8 mouse cellular contexts compared by ENCODE assay signal in genomic region chr11:55417898-55418703, GRCm38 (mm10). TPM values are rescaled to one million over a fixed set of nuclear protein-coding genes. Genes with fewer than 3 reads are reported as not detected.
DNase-seq lines count a peak whose midpoint lies in the region; ATAC-seq and TF ChIP-seq lines count a peak whose summit lies in the region.

No protein-coding gene starts in this region.

- H3K9me3 ChIP-seq in intestine, postnatal 0 days (ENCODE audit: control insufficient read depth), result no peaks in the 10 kb centered on the region
- no peaks in the 10 kb centered on the region for H3K9me3 ChIP-seq in lung, embryonic 15.5 days
- H3K9me3 ChIP-seq in stomach, embryonic 15.5 days, result no peaks in the 10 kb centered on the region

- no peaks in the 10 kb centered on the region for H3K4me1 ChIP-seq in intestine, postnatal 0 days (replicated peaks; ENCODE audit: control insufficient read depth, insufficient read depth, low read length)
- H3K4me1 ChIP-seq in lung, embryonic 15.5 days, result peaks cover 64% of the 10 kb centered on the region
- H3K4me1 ChIP-seq in stomach, embryonic 15.5 days, result peaks cover 48% of the 10 kb centered on the region

- peak; percentile 39 for ATAC-seq in granulocyte monocyte progenitor cell, adult 5-6 weeks (replicated peaks; ENCODE audit: poor library complexity, severe bottlenecking)
- ATAC-seq in intestine, postnatal 0 days, result peak; percentile 21; the same call in 1 of the 2 replicates
- ATAC-seq in lung, embryonic 15.5 days (ENCODE audit: borderline replicate concordance, extremely low read depth, low FRiP score, low TSS enrichment), result peak; percentile 70
- peak; percentile 63 for ATAC-seq in stomach, embryonic 15.5 days (ENCODE audit: insufficient read depth, low FRiP score, low read depth)
- no peak for ATAC-seq in activated CD4-positive, CD25-positive, alpha-beta regulatory T cell, adult 4 months

- no peaks in the 10 kb centered on the region for H3K36me3 ChIP-seq in intestine, postnatal 0 days (ENCODE audit: control insufficient read depth, insufficient read depth)
- no peaks in the 10 kb centered on the region for H3K36me3 ChIP-seq in lung, embryonic 15.5 days
- 0 out of 2 replicates have a peak, but pooled peaks cover 3% of the 10 kb centered on the region for H3K36me3 ChIP-seq in stomach, embryonic 15.5 days

- H3K27ac ChIP-seq in intestine, postnatal 0 days (ENCODE audit: low read depth, low read length), result peak overlapping the region; percentile 82
- peak overlapping the region; percentile 98 for H3K27ac ChIP-seq in lung, embryonic 15.5 days
- peak overlapping the region; percentile 92 for H3K27ac ChIP-seq in stomach, embryonic 15.5 days

- TF ChIP-seq CTCF in intestine, postnatal 0 days (IDR thresholded peaks at IDR 0.05; ENCODE audit: low read depth), result no peak

- peak; percentile 90 for DNase-seq in ES-CJ7 (ENCODE audit: low read depth, low spot score)
- peak; percentile 43 for DNase-seq in brain, adult 2 months (ENCODE audit: low read depth, low spot score)
- no peak for DNase-seq in layer of hippocampus, adult 9-11 months

- peak overlapping the region; percentile 55 for H3K4me2 ChIP-seq in intestine, postnatal 0 days (replicated peaks; ENCODE audit: low read depth)
- peak overlapping the region; percentile 60 for H3K4me2 ChIP-seq in lung, embryonic 15.5 days
- H3K4me2 ChIP-seq in stomach, embryonic 15.5 days, result peak overlapping the region; percentile 52

- H3K4me3 ChIP-seq in intestine, postnatal 0 days (ENCODE audit: low read depth, low read length), result peak overlapping the region; percentile 53
- H3K4me3 ChIP-seq in lung, embryonic 15.5 days, result peak overlapping the region; percentile 66
- peak overlapping the region; percentile 54 for H3K4me3 ChIP-seq in stomach, embryonic 15.5 days (replicated peaks)

- peak overlapping the region; percentile 62 for H3K9ac ChIP-seq in intestine, postnatal 0 days (ENCODE audit: low read depth, low read length)
- peak overlapping the region; percentile 76 for H3K9ac ChIP-seq in lung, embryonic 15.5 days
- H3K9ac ChIP-seq in stomach, embryonic 15.5 days, result peak overlapping the region; percentile 52

- WGBS in intestine, postnatal 0 days, result 3% methylated on average over 24 of the region's 24 CpGs
- WGBS in lung, embryonic 15.5 days, result under 1% methylated on average over 23 of the region's 24 CpGs
- 1% methylated on average over 24 of the region's 24 CpGs for WGBS in stomach, embryonic 15.5 days

- H3K27me3 ChIP-seq in intestine, postnatal 0 days (replicated peaks; ENCODE audit: control insufficient read depth, insufficient read depth, low read length), result no peaks in the 10 kb centered on the region
- no peaks in the 10 kb centered on the region for H3K27me3 ChIP-seq in lung, embryonic 15.5 days
- H3K27me3 ChIP-seq in stomach, embryonic 15.5 days (replicated peaks), result no peaks in the 10 kb centered on the region

RNA-seq across cellular contexts. Expression of gene Sparc, which starts 4.9 kb away (rescaled TPM):
- not detected in 2 replicates for total RNA-seq in granulocyte monocyte progenitor cell, adult 5-6 weeks (2014; fragmentation: Nextera tagmentation)
- total RNA-seq in granulocyte monocyte progenitor cell, adult 5-6 weeks (2017), result 0.31 TPM in 1 of 2 replicates, not detected in the other
- polyA plus RNA-seq in intestine, postnatal 0 days (2015; fragmentation: Nextera tagmentation; extraction: Ambion mirVana), result 931 and 943 TPM in 2 replicates
- polyA plus RNA-seq in lung, embryonic 15.5 days (2015; fragmentation: Nextera tagmentation; extraction: Ambion mirVana), result 1,944 and 2,059 TPM in 2 replicates
- polyA plus RNA-seq in stomach, embryonic 15.5 days (2015; fragmentation: Nextera tagmentation; extraction: Ambion mirVana), result 1,683 and 1,927 TPM in 2 replicates
- polyA plus RNA-seq in activated CD4-positive, CD25-positive, alpha-beta regulatory T cell, adult 4 months (2017; shearing (Covaris generic)), result not detected

RNA-seq across cellular contexts. Expression of gene Atox1, which starts 42.9 kb away (rescaled TPM):
- 164 and 224 TPM in 2 replicates for total RNA-seq in granulocyte monocyte progenitor cell, adult 5-6 weeks (2014; fragmentation: Nextera tagmentation)
- total RNA-seq in granulocyte monocyte progenitor cell, adult 5-6 weeks (2017), result 52.8 and 89.1 TPM in 2 replicates
- polyA plus RNA-seq in intestine, postnatal 0 days (2015; fragmentation: Nextera tagmentation; extraction: Ambion mirVana), result 637 and 641 TPM in 2 replicates
- 531 and 546 TPM in 2 replicates for polyA plus RNA-seq in lung, embryonic 15.5 days (2015; fragmentation: Nextera tagmentation; extraction: Ambion mirVana)
- 385 and 409 TPM in 2 replicates for polyA plus RNA-seq in stomach, embryonic 15.5 days (2015; fragmentation: Nextera tagmentation; extraction: Ambion mirVana)
- polyA plus RNA-seq in activated CD4-positive, CD25-positive, alpha-beta regulatory T cell, adult 4 months (2017; shearing (Covaris generic)), result 100 to 1,000 TPM; 224 to 229 TPM

RNA-seq across cellular contexts. Expression of gene G3bp1, which starts 51.4 kb away (rescaled TPM):
- 87.8 and 97.3 TPM in 2 replicates for total RNA-seq in granulocyte monocyte progenitor cell, adult 5-6 weeks (2014; fragmentation: Nextera tagmentation)
- 130 and 133 TPM in 2 replicates for total RNA-seq in granulocyte monocyte progenitor cell, adult 5-6 weeks (2017)
- polyA plus RNA-seq in intestine, postnatal 0 days (2015; fragmentation: Nextera tagmentation; extraction: Ambion mirVana), result 41.0 and 43.6 TPM in 2 replicates
- polyA plus RNA-seq in lung, embryonic 15.5 days (2015; fragmentation: Nextera tagmentation; extraction: Ambion mirVana), result 180 and 181 TPM in 2 replicates
- 145 and 163 TPM in 2 replicates for polyA plus RNA-seq in stomach, embryonic 15.5 days (2015; fragmentation: Nextera tagmentation; extraction: Ambion mirVana)
- polyA plus RNA-seq in activated CD4-positive, CD25-positive, alpha-beta regulatory T cell, adult 4 months (2017; shearing (Covaris generic)), result 10 to 100 TPM; 62.4 to 65.3 TPM

Comparison
In these comparisons a context has a peak if more than half of its experiments do, and no peak if none do; other contexts are left out.
1. RNA of gene Sparc, which starts 4.9 kb away (polyA plus RNA-seq): 1,944 to 2,059 TPM in lung, embryonic 15.5 days, 1,683 to 1,927 TPM in stomach, embryonic 15.5 days and 931 to 943 TPM in intestine, postnatal 0 days; not detected in activated CD4-positive, CD25-positive, alpha-beta regulatory T cell, adult 4 months; every median in the first group is over 100 times any median in the second.
2. Peak in every context shown above with its lines, with median percentiles within 50 percentile points of each other: H3K27ac ChIP-seq, H3K4me2 ChIP-seq, H3K4me3 ChIP-seq and H3K9ac ChIP-seq.